Mouse (Mus musculus): ENCODE results near the gene Ccdc188. TPM values are rescaled to one million over a fixed set of nuclear protein-coding genes. Genes with fewer than 3 reads are reported as not detected.

Ccdc188 gene
- polyA plus RNA-seq, 1 experiment from 2014 or later: not detected

DNA sequence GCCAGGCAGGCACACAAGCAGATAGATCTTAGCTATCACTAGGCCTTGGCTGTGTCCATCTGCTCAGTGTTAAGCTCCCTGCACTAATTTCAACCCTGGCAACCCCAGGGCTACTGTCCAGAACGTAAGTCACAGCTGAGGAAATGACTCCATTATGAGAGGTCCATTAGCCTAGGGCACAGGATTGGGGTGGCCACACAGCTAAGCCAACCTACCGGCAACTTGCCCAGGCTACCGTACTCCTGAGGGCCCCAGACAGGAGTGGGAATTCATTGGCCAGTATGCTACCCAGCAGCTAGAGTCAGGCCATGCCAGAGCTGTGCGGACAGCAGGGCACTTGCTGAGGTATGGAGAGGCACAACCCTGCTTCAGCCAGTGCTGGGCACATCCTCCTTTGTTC lies 11.2 kb downstream of the Ccdc188 start:
- Histone ChIP-seq H3K36me3 (ENCODE audit: control insufficient read depth, insufficient read depth, low read length) (peaks cover 37% of the 10 kb centered on the region), H3K9ac (ENCODE audit: low read depth, low read length) (no peak overlapping the region; the same call in 1 of the 2 replicates), H3K4me2 (ENCODE audit: low read length) (no peak overlapping the region), H3K27ac (ENCODE audit: low read depth, low read length) (no peak overlapping the region), H3K9me3 (ENCODE audit: control insufficient read depth, low read length) (no peaks in the 10 kb centered on the region), H3K4me3 (ENCODE audit: low read length) (no peak overlapping the region), H3K4me1 (ENCODE audit: control insufficient read depth, insufficient read depth, low read depth, low read length) (peaks cover 25% of the 10 kb centered on the region), H3K27me3 (replicated peaks; ENCODE audit: control insufficient read depth, insufficient read depth, low read length) (no peaks in the 10 kb centered on the region)
- ATAC-seq: no peak
- WGBS: 78% methylated on average over 4 of the region's 4 CpGs

- Histone ChIP-seq H3K36me3 (ENCODE audit: control insufficient read depth, insufficient read depth, low read length) (peaks cover 30% of the 10 kb centered on the region), H3K9ac (ENCODE audit: low read depth, low read length) (no peak overlapping the region), H3K4me1 (ENCODE audit: control insufficient read depth, insufficient read depth, low read depth, low read length) (peaks cover 30% of the 10 kb centered on the region), H3K27ac (ENCODE audit: low read depth, low read length) (peak overlapping the region; percentile 32; the same call in 1 of the 2 replicates), H3K27me3 (replicated peaks; ENCODE audit: control insufficient read depth, insufficient read depth, low read length) (no peaks in the 10 kb centered on the region), H3K9me3 (ENCODE audit: control insufficient read depth, low read length) (no peaks in the 10 kb centered on the region), H3K4me2 (ENCODE audit: low read length) (no peak overlapping the region), H3K4me3 (ENCODE audit: low read length) (no peak overlapping the region)
- ATAC-seq: no peak
- 56% methylated on average over 11 of the region's 11 CpGs for WGBS
These were observed 11.9 kb downstream of the Ccdc188 start for GRCm38 (mm10) chr16:18229622-18230021.

- no peak overlapping the region for H3K27ac ChIP-seq (ENCODE audit: low read depth, low read length)
- WGBS: 88% methylated on average over 6 of the region's 6 CpGs
These were observed 12.9 kb downstream of the Ccdc188 start for GRCm38 (mm10) chr16:18230617-18231016.

GRCm38 (mm10) chr16:18231047-18231446 lies 13.4 kb downstream of the Ccdc188 start:
- ATAC-seq: no peak
- Histone ChIP-seq H3K36me3 (ENCODE audit: control insufficient read depth, insufficient read depth, low read length) (peaks cover 18% of the 10 kb centered on the region), H3K4me2 (ENCODE audit: low read length) (no peak overlapping the region), H3K27me3 (replicated peaks; ENCODE audit: control insufficient read depth, insufficient read depth, low read length) (no peaks in the 10 kb centered on the region), H3K9ac (ENCODE audit: low read depth, low read length) (no peak overlapping the region), H3K4me3 (ENCODE audit: low read length) (no peak overlapping the region), H3K9me3 (ENCODE audit: control insufficient read depth, low read length) (no peaks in the 10 kb centered on the region), H3K4me1 (ENCODE audit: control insufficient read depth, insufficient read depth, low read depth, low read length) (peaks cover 34% of the 10 kb centered on the region), H3K27ac (ENCODE audit: low read depth, low read length) (no peak overlapping the region)
- 87% methylated on average over 3 of the region's 3 CpGs for WGBS

More at GRCm38 (mm10) chr16:18230617-18231016, 12.9 kb downstream of the Ccdc188 start:
- no peak for ATAC-seq
- Histone ChIP-seq H3K36me3 (ENCODE audit: control insufficient read depth, insufficient read depth, low read length) (peaks cover 20% of the 10 kb centered on the region), H3K27me3 (replicated peaks; ENCODE audit: control insufficient read depth, insufficient read depth, low read length) (no peaks in the 10 kb centered on the region), H3K9ac (ENCODE audit: low read depth, low read length) (no peak overlapping the region), H3K4me3 (ENCODE audit: low read length) (no peak overlapping the region), H3K4me1 (ENCODE audit: control insufficient read depth, insufficient read depth, low read depth, low read length) (peaks cover 30% of the 10 kb centered on the region), H3K9me3 (ENCODE audit: control insufficient read depth, low read length) (no peaks in the 10 kb centered on the region), H3K4me2 (ENCODE audit: low read length) (no peak overlapping the region)

GRCm38 (mm10) chr16:18231451-18231850 lies 13.8 kb downstream of the Ccdc188 start:
- Histone ChIP-seq H3K4me3 (ENCODE audit: low read length) (no peak overlapping the region), H3K36me3 (ENCODE audit: control insufficient read depth, insufficient read depth, low read length) (peaks cover 14% of the 10 kb centered on the region), H3K4me1 (ENCODE audit: control insufficient read depth, insufficient read depth, low read depth, low read length) (peaks cover 38% of the 10 kb centered on the region), H3K27ac (ENCODE audit: low read depth, low read length) (no peak overlapping the region), H3K4me2 (ENCODE audit: low read length) (no peak overlapping the region), H3K9ac (ENCODE audit: low read depth, low read length) (no peak overlapping the region), H3K27me3 (replicated peaks; ENCODE audit: control insufficient read depth, insufficient read depth, low read length) (no peaks in the 10 kb centered on the region), H3K9me3 (ENCODE audit: control insufficient read depth, low read length) (no peaks in the 10 kb centered on the region)
- ATAC-seq: no peak
- WGBS: 91% methylated on average over 4 of the region's 4 CpGs

GRCm38 (mm10) chr16:18233451-18233850 lies 15.8 kb downstream of the Ccdc188 start:
- no peak overlapping the region for H3K9ac ChIP-seq (ENCODE audit: low read depth, low read length)
- no peak for ATAC-seq
- H3K4me1 ChIP-seq (ENCODE audit: control insufficient read depth, insufficient read depth, low read depth, low read length): peaks cover 38% of the 10 kb centered on the region

DNA sequence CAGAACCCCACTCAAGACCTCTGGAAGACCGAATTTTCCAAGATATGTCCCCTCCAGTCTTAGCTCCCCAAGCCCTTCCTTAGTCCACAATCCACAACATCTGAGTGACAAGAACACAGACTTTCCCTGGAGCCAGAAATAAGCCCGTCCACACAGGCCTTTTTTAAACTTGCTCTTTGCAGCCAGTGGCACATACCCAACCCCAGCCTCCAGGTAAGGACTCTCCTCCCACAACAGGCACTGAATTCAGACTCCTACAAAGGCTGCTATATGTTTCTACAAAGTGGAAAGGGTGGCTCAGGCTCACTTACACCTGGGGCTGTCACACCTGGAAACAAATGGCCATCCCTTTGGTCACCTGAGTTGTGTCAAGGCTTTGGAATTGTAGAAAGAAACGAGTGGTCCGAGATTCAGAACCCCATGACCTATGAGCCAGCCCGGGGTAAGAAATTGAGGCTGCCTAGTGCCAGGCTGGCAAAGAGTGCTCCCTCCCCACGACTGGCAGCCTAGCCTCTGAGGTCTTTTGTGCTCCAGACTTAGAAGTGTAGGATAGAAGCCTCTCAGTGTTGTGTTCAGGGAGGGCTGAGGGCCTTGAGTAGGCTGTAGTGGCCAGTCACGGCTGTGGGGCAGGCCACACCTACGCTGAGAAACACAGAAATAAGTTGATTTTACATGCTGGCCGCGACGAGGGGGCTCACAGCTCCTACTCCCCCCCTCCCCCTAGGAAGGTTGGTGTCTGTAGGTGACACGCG lies 16.4 kb downstream of the Ccdc188 start:
- H3K4me1 ChIP-seq (ENCODE audit: control insufficient read depth, insufficient read depth, low read depth, low read length): peaks cover 34% of the 10 kb centered on the region
- no peaks in the 10 kb centered on the region for H3K27me3 ChIP-seq (replicated peaks; ENCODE audit: control insufficient read depth, insufficient read depth, low read length)
- H3K9ac ChIP-seq (ENCODE audit: low read depth, low read length): peak overlapping the region; percentile 95
- peaks cover 5% of the 10 kb centered on the region; the same call in 1 of the 2 replicates for H3K36me3 ChIP-seq (ENCODE audit: control insufficient read depth, insufficient read depth, low read length)
- peak overlapping the region; percentile 92 for H3K4me3 ChIP-seq (ENCODE audit: low read length)
- peak; percentile 16 for ATAC-seq
- 20% methylated on average over 13 of the region's 13 CpGs for WGBS
- H3K9me3 ChIP-seq (ENCODE audit: control insufficient read depth, low read length): no peaks in the 10 kb centered on the region
- H3K27ac ChIP-seq (ENCODE audit: low read depth, low read length): peak overlapping the region; percentile 95
- peak overlapping the region; percentile 82 for H3K4me2 ChIP-seq (ENCODE audit: low read length)

More at GRCm38 (mm10) chr16:18233451-18233850, 15.8 kb downstream of the Ccdc188 start:
- Histone ChIP-seq H3K27ac (ENCODE audit: low read depth, low read length) (no peak overlapping the region), H3K27me3 (replicated peaks; ENCODE audit: control insufficient read depth, insufficient read depth, low read length) (no peaks in the 10 kb centered on the region), H3K4me3 (ENCODE audit: low read length) (no peak overlapping the region; the same call in 1 of the 2 replicates), H3K9me3 (ENCODE audit: control insufficient read depth, low read length) (no peaks in the 10 kb centered on the region), H3K4me2 (ENCODE audit: low read length) (peak overlapping the region; percentile 82), H3K36me3 (ENCODE audit: control insufficient read depth, insufficient read depth, low read length) (no peaks in the 10 kb centered on the region)
- 56% methylated on average over 1 of the region's 1 CpGs for WGBS

- peak; percentile 85 for ATAC-seq
- H3K9ac ChIP-seq (ENCODE audit: low read depth, low read length): peak within 1 kb of the TSS; percentile 95
- H3K36me3 ChIP-seq (ENCODE audit: control insufficient read depth, insufficient read depth, low read length): peaks cover 11% of the 10 kb centered on the region; the same call in 1 of the 2 replicates
- peak within 1 kb of the TSS; percentile 82 for H3K4me2 ChIP-seq (ENCODE audit: low read length)
- H3K27ac ChIP-seq (ENCODE audit: low read depth, low read length): peak within 1 kb of the TSS; percentile 95
- peak within 1 kb of the TSS; percentile 92 for H3K4me3 ChIP-seq (ENCODE audit: low read length)
- no peaks in the 10 kb centered on the region for H3K27me3 ChIP-seq (replicated peaks; ENCODE audit: control insufficient read depth, insufficient read depth, low read length)
- 2% methylated on average over 49 of the region's 79 CpGs for WGBS
- H3K9me3 ChIP-seq (ENCODE audit: control insufficient read depth, low read length): no peaks in the 10 kb centered on the region
- H3K4me1 ChIP-seq (ENCODE audit: control insufficient read depth, insufficient read depth, low read depth, low read length): peaks cover 29% of the 10 kb centered on the region
These were observed 17.2 kb downstream of the Ccdc188 start, which contains the start of gene Zdhhc8 for GRCm38 (mm10) chr16:18234671-18235388. Zdhhc8 (minus strand) TSS chr16:18235136.

Data from hindbrain, embryonic 16.5 days (tissue).